ENCODE assay signal across 33 mouse cellular contexts in genomic region chr17:26959815-26960214, GRCm38 (mm10). TPM values are rescaled to one million over a fixed set of nuclear protein-coding genes. Genes with fewer than 3 reads are reported as not detected.
"Had no signal": no experiment of that assay in that cellular context is flagged by ENCODE, and none has a peak within 500 bp of the region (broad histone marks: within the 10 kb centered on the region; RNA-seq: fewer than 3 reads in every experiment).

No protein-coding gene starts in this region.

- H3K4me1 ChIP-seq: hindbrain, embryonic 15.5 days; intestine, embryonic 15.5 days; kidney, embryonic 15.5 days had no signal

- DNase-seq: heart, postnatal 10 days; heart, postnatal 14 days; heart, postnatal 36 days; heart, postnatal 4 days; kidney, adult 11 months; kidney, adult 18-20 months; kidney, adult 2 months; kidney, adult 8-10 months; kidney, adult 9 months; kidney, postnatal 10 days; kidney, postnatal 14 days; kidney, postnatal 25 days; kidney, postnatal 36 days; kidney, postnatal 4 days; layer of hippocampus, adult 9-11 months; layer of hippocampus, postnatal 36 days had no signal

- H3K9me3 ChIP-seq: heart, embryonic 13.5 days; heart, embryonic 15.5 days; hindbrain, embryonic 10.5 days; hindbrain, embryonic 12.5 days; hindbrain, embryonic 13.5 days; hindbrain, embryonic 15.5 days; intestine, embryonic 15.5 days; kidney, embryonic 15.5 days had no signal

- H3K27ac ChIP-seq: heart, embryonic 13.5 days; heart, embryonic 15.5 days; hindbrain, embryonic 10.5 days; hindbrain, embryonic 12.5 days; hindbrain, embryonic 13.5 days; hindbrain, embryonic 14.5 days; hindbrain, embryonic 15.5 days; hindbrain, postnatal 0 days; intestine, embryonic 15.5 days; kidney, embryonic 15.5 days; kidney, postnatal 0 days; layer of hippocampus, adult 2 months; left cerebral cortex, adult 2 months had no signal

- H3K4me2 ChIP-seq: heart, embryonic 13.5 days; heart, embryonic 15.5 days; hindbrain, embryonic 12.5 days; hindbrain, embryonic 13.5 days; hindbrain, embryonic 14.5 days; hindbrain, embryonic 15.5 days; intestine, embryonic 15.5 days; kidney, embryonic 15.5 days had no signal

- H3K27me3 ChIP-seq: heart, embryonic 13.5 days; heart, embryonic 15.5 days; hindbrain, embryonic 12.5 days; hindbrain, embryonic 13.5 days; hindbrain, embryonic 15.5 days; intestine, embryonic 15.5 days; kidney, embryonic 15.5 days had no signal

- H3K4me3 ChIP-seq: heart, embryonic 13.5 days; heart, embryonic 15.5 days; hindbrain, embryonic 10.5 days; hindbrain, embryonic 12.5 days; hindbrain, embryonic 13.5 days; hindbrain, embryonic 15.5 days; intestine, embryonic 15.5 days; kidney, embryonic 15.5 days; layer of hippocampus, adult 2 months; left cerebral cortex, adult 2 months had no signal

- H3K9ac ChIP-seq: heart, embryonic 13.5 days; heart, embryonic 15.5 days; hindbrain, embryonic 12.5 days; hindbrain, embryonic 13.5 days; hindbrain, embryonic 14.5 days; hindbrain, embryonic 15.5 days; intestine, embryonic 15.5 days; kidney, embryonic 15.5 days had no signal

- ATAC-seq: hindbrain, embryonic 16.5 days; hindbrain, postnatal 0 days; inflammation-experienced regulatory T-cells, adult 6 months; intestine, embryonic 15.5 days; intestine, embryonic 16.5 days; intestine, postnatal 0 days had no signal

RNA-seq across cellular contexts. Expression of gene Syngap1, which starts 18.8 kb away (rescaled TPM):
- polyA plus RNA-seq: inflammation-experienced regulatory T-cells, adult 6 months had no signal
